1 mouse cellular context compared by ENCODE assay signal in genomic region chr4:155624338-155625291, GRCm38 (mm10).
TF ChIP-seq lines count a peak whose summit lies in the region.

Gene Cdk11b, plus strand, starts transcription at chr4:155624854.

TF ChIP-seq in MEL, 35 proteins besides CTCF, POLR2A, EP300 and RAD21 (continued from another document):
- TF ChIP-seq MYB (IDR thresholded peaks at IDR 0.05; ENCODE audit: low read depth, low read length) (peak; percentile 51; the same call in 1 of the 2 replicates), GATA1 (IDR thresholded peaks at IDR 0.05; ENCODE audit: low read depth, low read length) (no peak), ZKSCAN1 (IDR thresholded peaks at IDR 0.05; ENCODE audit: low read depth, low read length) (no peak), JUND (IDR thresholded peaks at IDR 0.05; ENCODE audit: low read depth, low read length) (no peak), E2F4 (IDR thresholded peaks at IDR 0.05; ENCODE audit: borderline replicate concordance, low read depth, low read length) (no peak), BHLHE40 (IDR thresholded peaks at IDR 0.05; ENCODE audit: borderline replicate concordance, low read depth, low read length) (peak; percentile 49; the same call in 1 of the 2 replicates)
TF ChIP-seq in MEL: peak in this region for 26.
